Mouse (Mus musculus) c-Kit-positive CD71-positive TER-119-negative erythroid progenitor cells, embryonic 14.5 days (primary cell): ENCODE measurements around the gene Rpl18a.
A peak's percentile ranks its signal among the peaks of the same experiment; 100 is the strongest.

Experiments
- DNase-seq: peaks from one replicate; pipeline ENCODE4 v3.0.0-alpha.2; 2013; ENCODE audit warnings: low read depth

Rpl18a gene

GRCm38 (mm10) chr8:70897021-70897680, at the start of gene Rpl18a:
Rpl18a (minus strand) TSS chr8:70897412.
- DNase-seq = peak; percentile 97

- DNase-seq = no peak
These were observed 46.0 kb upstream of the Rpl18a start for GRCm38 (mm10) chr8:70943187-70943586.

- no peak for DNase-seq
These were observed 44.3 kb upstream of the Rpl18a start for GRCm38 (mm10) chr8:70941478-70941877.

- no peak for DNase-seq
These were observed 40.0 kb upstream of the Rpl18a start for GRCm38 (mm10) chr8:70937200-70937599.

GRCm38 (mm10) chr8:70934786-70935185, 37.6 kb upstream of the Rpl18a start:
- no peak for DNase-seq

GRCm38 (mm10) chr8:70933036-70933435, 35.8 kb upstream of the Rpl18a start:
- no peak for DNase-seq

- no peak for DNase-seq
These were observed 34.5 kb upstream of the Rpl18a start for GRCm38 (mm10) chr8:70931731-70932130.

GRCm38 (mm10) chr8:70928778-70929322, 31.6 kb upstream of the Rpl18a start:
- DNase-seq = no peak

GRCm38 (mm10) chr8:70928096-70928495, 30.9 kb upstream of the Rpl18a start:
- DNase-seq = no peak

- no peak for DNase-seq
These were observed 29.2 kb upstream of the Rpl18a start for GRCm38 (mm10) chr8:70926396-70926795.

GRCm38 (mm10) chr8:70925754-70926153, 28.5 kb upstream of the Rpl18a start:
- DNase-seq = no peak

- DNase-seq = no peak
These were observed 26.9 kb upstream of the Rpl18a start for GRCm38 (mm10) chr8:70924151-70924550.

GRCm38 (mm10) chr8:70920049-70920922, 23.1 kb upstream of the Rpl18a start:
- no peak for DNase-seq

GRCm38 (mm10) chr8:70914704-70915103, 17.5 kb upstream of the Rpl18a start:
- no peak for DNase-seq

GRCm38 (mm10) chr8:70913523-70913922, 16.3 kb upstream of the Rpl18a start:
- DNase-seq = no peak

- no peak for DNase-seq
These were observed 15.7 kb upstream of the Rpl18a start for GRCm38 (mm10) chr8:70912955-70913354.

GRCm38 (mm10) chr8:70911596-70911995, 14.4 kb upstream of the Rpl18a start:
- no peak for DNase-seq

- no peak for DNase-seq
These were observed 10.3 kb upstream of the Rpl18a start for GRCm38 (mm10) chr8:70907518-70907917.

- DNase-seq = no peak
These were observed 8.9 kb upstream of the Rpl18a start, which contains the start of gene Map1s for GRCm38 (mm10) chr8:70905831-70906736. Map1s (plus strand) TSS chr8:70905932.

- no peak for DNase-seq
These were observed 8.2 kb upstream of the Rpl18a start for GRCm38 (mm10) chr8:70905463-70905830.

- DNase-seq = no peak
These were observed 7.3 kb upstream of the Rpl18a start for GRCm38 (mm10) chr8:70904532-70904931.

- DNase-seq = no peak
These were observed 6.4 kb upstream of the Rpl18a start for GRCm38 (mm10) chr8:70903582-70903981.
